Comparison of ENCODE assay signal across 8 mouse cellular contexts in genomic region chr15:78184855-78185254, GRCm38 (mm10). TPM values are rescaled to one million over a fixed set of nuclear protein-coding genes. Genes with fewer than 3 reads are reported as not detected.
A peak's percentile ranks its signal among the peaks of the same experiment; 100 is the strongest.
DNase-seq lines count a peak whose midpoint lies in the region; ATAC-seq and TF ChIP-seq lines count a peak whose summit lies in the region.

No protein-coding gene starts in this region.

- no peak overlapping the region for H3K9ac ChIP-seq in ES-E14 (ENCODE audit: insufficient read depth, low read depth, low read length, poor library complexity, severe bottlenecking)
- no peak overlapping the region for H3K9ac ChIP-seq in hindbrain, embryonic 16.5 days (ENCODE audit: low read depth, low read length)

- TF ChIP-seq POLR2A in kidney, adult 2 months (IDR thresholded peaks at IDR 0.05; ENCODE audit: low read depth, low read length) = no peak

- H3K9me3 ChIP-seq in ES-E14 (ENCODE audit: control insufficient read depth, insufficient read depth, low read depth, low read length) = no peaks in the 10 kb centered on the region
- H3K9me3 ChIP-seq in hindbrain, embryonic 16.5 days (ENCODE audit: control insufficient read depth, low read length) = no peaks in the 10 kb centered on the region

- no peak overlapping the region for H3K27ac ChIP-seq in kidney, adult 2 months (ENCODE audit: insufficient read depth, low read depth, low read length)
- no peak overlapping the region for H3K27ac ChIP-seq in ES-E14 (ENCODE audit: insufficient read depth, low read depth, low read length, poor library complexity, severe bottlenecking)
- H3K27ac ChIP-seq in hindbrain, embryonic 16.5 days (ENCODE audit: low read depth, low read length) = no peak overlapping the region

- no peak overlapping the region for H3K4me3 ChIP-seq in kidney, adult 2 months (ENCODE audit: insufficient read depth, low read depth, low read length)
- H3K4me3 ChIP-seq in ES-E14 (ENCODE audit: insufficient read depth in 1 of 2, low read depth in 1 of 2, low read length in 2 of 2, poor library complexity in 1 of 2, severe bottlenecking in 1 of 2) = no peak overlapping the region
- no peak overlapping the region for H3K4me3 ChIP-seq in hindbrain, embryonic 16.5 days (ENCODE audit: low read length)

- H3K36me3 ChIP-seq in kidney, adult 2 months (ENCODE audit: control insufficient read depth, insufficient read depth, low read length) = no peaks in the 10 kb centered on the region
- no peaks in the 10 kb centered on the region for H3K36me3 ChIP-seq in ES-E14 (ENCODE audit: control insufficient read depth, insufficient read depth, low read length, poor library complexity, severe bottlenecking)
- H3K36me3 ChIP-seq in hindbrain, embryonic 16.5 days (ENCODE audit: control insufficient read depth, insufficient read depth, low read length) = no peaks in the 10 kb centered on the region

- TF ChIP-seq CTCF in kidney, adult 2 months (conservative IDR thresholded peaks at IDR 0.05; ENCODE audit: insufficient read depth, insufficient read length, low read depth, low read length) = peak; percentile 42

- WGBS in kidney, adult 2 months = 4% methylated on average over 10 of the region's 10 CpGs
- WGBS in hindbrain, embryonic 16.5 days = 4% methylated on average over 10 of the region's 10 CpGs

- no peaks in the 10 kb centered on the region for H3K4me1 ChIP-seq in kidney, adult 2 months (ENCODE audit: control insufficient read depth, insufficient read depth, low read length)
- H3K4me1 ChIP-seq in ES-E14 (ENCODE audit: control insufficient read depth in 2 of 2, insufficient read depth in 2 of 2, low read length in 2 of 2, poor library complexity in 1 of 2) = peaks cover 0 to 1% of the 10 kb centered on the region in 2 experiments; a peak in 1 of 4 replicates
- peaks cover 17% of the 10 kb centered on the region for H3K4me1 ChIP-seq in hindbrain, embryonic 16.5 days (ENCODE audit: control insufficient read depth, insufficient read depth, low read depth, low read length)

- ATAC-seq in hindbrain, embryonic 16.5 days = peak; percentile 77

- H3K27me3 ChIP-seq in kidney, adult 2 months (replicated peaks; ENCODE audit: control insufficient read depth, insufficient read depth, low read length) = no peaks in the 10 kb centered on the region
- no peaks in the 10 kb centered on the region for H3K27me3 ChIP-seq in hindbrain, embryonic 16.5 days (replicated peaks; ENCODE audit: control insufficient read depth, insufficient read depth, low read length)

- 0 out of 2 replicates have a peak overlapping the region, but pooled peaks have one; percentile 1 for H3K4me2 ChIP-seq in hindbrain, embryonic 16.5 days (ENCODE audit: low read length)

- in situ Hi-C loops in ES-E14 (cut with MboI; ENCODE audit: low sequenced_read_pairs in 2 of 2, unreplicated experiment in 2 of 2) = no loop called here

- DNase-seq in kidney, adult 2 months = no peak
- no peak for DNase-seq in kidney, adult 18-20 months
- peak; percentile 54 for DNase-seq in ES-E14 (ENCODE audit: low read depth, low spot score)
- DNase-seq in embryo, embryonic 11.5 days (ENCODE audit: low read depth, low spot score) = peak; percentile 56
- DNase-seq in lung, postnatal 14 days = peak; percentile 37
- DNase-seq in right cerebral cortex, postnatal 4 days = peak; percentile 62
- no peak for DNase-seq in frontal cortex, postnatal 25 days (ENCODE audit: low spot score in 2 of 2)

TF ChIP-seq in ES-E14, 5 proteins besides CTCF, POLR2A, EP300 and RAD21:
- TF ChIP-seq HCFC1 (IDR thresholded peaks at IDR 0.05; ENCODE audit: borderline replicate concordance, insufficient read depth, low read length) = no peak
- no peak for TF ChIP-seq MAFK (IDR thresholded peaks at IDR 0.05; ENCODE audit: insufficient read depth, low read depth, low read length)
- no peak for TF ChIP-seq CHD2 (IDR thresholded peaks at IDR 0.05; ENCODE audit: low read depth, low read length)
- 0 out of 2 replicates have a peak, but pooled peaks have one; percentile 13 for TF ChIP-seq ZC3H11A (IDR thresholded peaks at IDR 0.05; ENCODE audit: borderline replicate concordance, low read depth, low read length)
- no peak for TF ChIP-seq ZNF384 (IDR thresholded peaks at IDR 0.05; ENCODE audit: low read depth, low read length)
TF ChIP-seq in ES-E14: peak in this region for 1.

RNA-seq across cellular contexts. Expression of gene Ift27, which starts 10.9 kb away (rescaled TPM):
- polyA plus RNA-seq in kidney, adult 2 months (2012; rRNA removed) = 46.2 and 64.2 TPM in 2 replicates
- 12.6 and 12.8 TPM in 2 replicates for total RNA-seq in ES-E14 (2012; rRNA removed)
- 108 and 111 TPM in 2 replicates for polyA plus RNA-seq in hindbrain, embryonic 16.5 days (2015; fragmentation: Nextera tagmentation; extraction: Ambion mirVana)

RNA-seq across cellular contexts. Expression of gene Pvalb, which starts 21.3 kb away (rescaled TPM):
- polyA plus RNA-seq in kidney, adult 2 months (2012; rRNA removed) = 16.8 and 53.3 TPM in 2 replicates
- total RNA-seq in ES-E14 (2012; rRNA removed) = not detected in 2 replicates
- polyA plus RNA-seq in hindbrain, embryonic 16.5 days (2015; fragmentation: Nextera tagmentation; extraction: Ambion mirVana) = 5.8 and 7.0 TPM in 2 replicates

RNA-seq across cellular contexts. Expression of gene Ncf4, which starts 59.7 kb away (rescaled TPM):
- 2.9 and 4.8 TPM in 2 replicates for polyA plus RNA-seq in kidney, adult 2 months (2012; rRNA removed)
- 0.31 TPM in 1 of 2 replicates, not detected in the other for total RNA-seq in ES-E14 (2012; rRNA removed)
- 1.2 and 1.6 TPM in 2 replicates for polyA plus RNA-seq in hindbrain, embryonic 16.5 days (2015; fragmentation: Nextera tagmentation; extraction: Ambion mirVana)

Comparison
In these comparisons a context has a peak if more than half of its experiments do, and no peak if none do; other contexts are left out.
1. DNase-seq: peak in ES-E14 (single experiment), embryo, embryonic 11.5 days (single experiment), lung, postnatal 14 days (single experiment) and right cerebral cortex, postnatal 4 days (single experiment); none in kidney, adult 2 months (single experiment), kidney, adult 18-20 months (single experiment) and frontal cortex, postnatal 25 days (0 of 2).